Mouse (Mus musculus) olfactory bulb, adult 2 months (tissue): ENCODE results near the gene Cbfb.

Experiments used
- CTCF ChIP-seq: fragments of 200-500 bp; IDR thresholded peaks from 2 replicates; pipeline ENCODE4 v1.5.1; 2012; ENCODE audit warnings: low read depth, mild to moderate bottlenecking, low read length, moderate library complexity; ENCODE audit not compliant: insufficient read depth
- POLR2A ChIP-seq: fragments of 200-500 bp; IDR thresholded peaks from 2 replicates; pipeline ENCODE4 v1.6.1; 2012; ENCODE audit warnings: mild to moderate bottlenecking, low read depth, low read length, moderate library complexity; ENCODE audit not compliant: insufficient read depth

- TF ChIP-seq CTCF (no peak), POLR2A (no peak)
These were observed 37.3 kb downstream of the Cbfb start for GRCm38 (mm10) chr8:105207675-105208273.
